Mouse (Mus musculus): ENCODE measurements around the gene Mad1l1. TPM values are rescaled to one million over a fixed set of nuclear protein-coding genes. Genes with fewer than 3 reads are reported as not detected.

Mad1l1 gene
- polyA plus RNA-seq, 1 experiment = 302 TPM

- peaks cover 31% of the 10 kb centered on the region for H3K4me1 ChIP-seq (ENCODE audit: control insufficient read depth, insufficient read depth, low read length)
- H3K4me3 ChIP-seq (ENCODE audit: insufficient read depth, low read depth, low read length) = no peak overlapping the region
- 95% methylated on average over 8 of the region's 8 CpGs for WGBS
- H3K27ac ChIP-seq (ENCODE audit: insufficient read depth, low read depth, low read length) = peak overlapping the region; percentile 85; the same call in 1 of the 2 replicates
- TF ChIP-seq CTCF (IDR thresholded peaks at IDR 0.05; ENCODE audit: insufficient read depth, low read depth, low read length) = no peak
These were observed 218.6 kb downstream of the Mad1l1 start for GRCm38 (mm10) chr5:140102731-140103130.

- 33% methylated on average over 14 of the region's 14 CpGs for WGBS
- H3K27ac ChIP-seq (ENCODE audit: insufficient read depth, low read depth, low read length) = peak overlapping the region; percentile 85
These were observed 219.8 kb downstream of the Mad1l1 start for GRCm38 (mm10) chr5:140101409-140102009.

GRCm38 (mm10) chr5:140098711-140099110 is 222.6 kb downstream of the Mad1l1 start:
- H3K27ac ChIP-seq (ENCODE audit: insufficient read depth, low read depth, low read length) = no peak overlapping the region
- WGBS = 96% methylated on average over 5 of the region's 5 CpGs
- no peak for TF ChIP-seq CTCF (IDR thresholded peaks at IDR 0.05; ENCODE audit: insufficient read depth, low read depth, low read length)
- TF ChIP-seq POLR2A (IDR thresholded peaks at IDR 0.05; ENCODE audit: insufficient read depth, low read depth, low read length) = no peak
- no peak overlapping the region for H3K4me3 ChIP-seq (ENCODE audit: insufficient read depth, low read depth, low read length)
- peaks cover 29% of the 10 kb centered on the region for H3K4me1 ChIP-seq (ENCODE audit: control insufficient read depth, insufficient read depth, low read length)

More at GRCm38 (mm10) chr5:140101409-140102009, 219.8 kb downstream of the Mad1l1 start:
- peaks cover 31% of the 10 kb centered on the region for H3K4me1 ChIP-seq (ENCODE audit: control insufficient read depth, insufficient read depth, low read length)
- H3K4me3 ChIP-seq (ENCODE audit: insufficient read depth, low read depth, low read length) = no peak overlapping the region
- TF ChIP-seq POLR2A (IDR thresholded peaks at IDR 0.05; ENCODE audit: insufficient read depth, low read depth, low read length) (no peak), CTCF (IDR thresholded peaks at IDR 0.05; ENCODE audit: insufficient read depth, low read depth, low read length) (no peak)

GRCm38 (mm10) chr5:140095203-140095602 is 226.1 kb downstream of the Mad1l1 start:
- peaks cover 30% of the 10 kb centered on the region for H3K4me1 ChIP-seq (ENCODE audit: control insufficient read depth, insufficient read depth, low read length)

GRCm38 (mm10) chr5:140093489-140093888 is 227.9 kb downstream of the Mad1l1 start:
- peaks cover 23% of the 10 kb centered on the region for H3K4me1 ChIP-seq (ENCODE audit: control insufficient read depth, insufficient read depth, low read length)
- 85% methylated on average over 8 of the region's 8 CpGs for WGBS

More at GRCm38 (mm10) chr5:140095203-140095602, 226.1 kb downstream of the Mad1l1 start:
- 75% methylated on average over 2 of the region's 2 CpGs for WGBS
- no peak for TF ChIP-seq POLR2A (IDR thresholded peaks at IDR 0.05; ENCODE audit: insufficient read depth, low read depth, low read length)
- TF ChIP-seq CTCF (IDR thresholded peaks at IDR 0.05; ENCODE audit: insufficient read depth, low read depth, low read length) = no peak
- Histone ChIP-seq H3K4me3 (ENCODE audit: insufficient read depth, low read depth, low read length) (no peak overlapping the region), H3K27ac (ENCODE audit: insufficient read depth, low read depth, low read length) (no peak overlapping the region)

GRCm38 (mm10) chr5:140091601-140092000 is 229.8 kb downstream of the Mad1l1 start:
- TF ChIP-seq CTCF (IDR thresholded peaks at IDR 0.05; ENCODE audit: insufficient read depth, low read depth, low read length) = no peak
- TF ChIP-seq POLR2A (IDR thresholded peaks at IDR 0.05; ENCODE audit: insufficient read depth, low read depth, low read length) = no peak
- H3K4me3 ChIP-seq (ENCODE audit: insufficient read depth, low read depth, low read length) = no peak overlapping the region
- 42% methylated on average over 11 of the region's 11 CpGs for WGBS
- 0 out of 2 replicates have a peak overlapping the region, but pooled peaks have one; percentile 7 for H3K27ac ChIP-seq (ENCODE audit: insufficient read depth, low read depth, low read length)
- peaks cover 25% of the 10 kb centered on the region for H3K4me1 ChIP-seq (ENCODE audit: control insufficient read depth, insufficient read depth, low read length)

More at GRCm38 (mm10) chr5:140093489-140093888, 227.9 kb downstream of the Mad1l1 start:
- no peak overlapping the region for H3K27ac ChIP-seq (ENCODE audit: insufficient read depth, low read depth, low read length)
- no peak for TF ChIP-seq POLR2A (IDR thresholded peaks at IDR 0.05; ENCODE audit: insufficient read depth, low read depth, low read length)
- no peak overlapping the region for H3K4me3 ChIP-seq (ENCODE audit: insufficient read depth, low read depth, low read length)

- Histone ChIP-seq H3K4me3 (ENCODE audit: insufficient read depth, low read depth, low read length) (no peak overlapping the region), H3K27ac (ENCODE audit: insufficient read depth, low read depth, low read length) (no peak overlapping the region), H3K4me1 (ENCODE audit: control insufficient read depth, insufficient read depth, low read length) (peaks cover 25% of the 10 kb centered on the region)
- TF ChIP-seq CTCF (IDR thresholded peaks at IDR 0.05; ENCODE audit: insufficient read depth, low read depth, low read length) = no peak
- no peak for TF ChIP-seq POLR2A (IDR thresholded peaks at IDR 0.05; ENCODE audit: insufficient read depth, low read depth, low read length)
These were observed 232.1 kb downstream of the Mad1l1 start for GRCm38 (mm10) chr5:140089263-140089662.

- no peak for TF ChIP-seq POLR2A (IDR thresholded peaks at IDR 0.05; ENCODE audit: insufficient read depth, low read depth, low read length)
- TF ChIP-seq CTCF (IDR thresholded peaks at IDR 0.05; ENCODE audit: insufficient read depth, low read depth, low read length) = no peak
- Histone ChIP-seq H3K4me1 (ENCODE audit: control insufficient read depth, insufficient read depth, low read length) (peaks cover 33% of the 10 kb centered on the region), H3K4me3 (ENCODE audit: insufficient read depth, low read depth, low read length) (no peak overlapping the region), H3K27ac (ENCODE audit: insufficient read depth, low read depth, low read length) (no peak overlapping the region)
- WGBS = 95% methylated on average over 7 of the region's 7 CpGs
These were observed 234.1 kb downstream of the Mad1l1 start for GRCm38 (mm10) chr5:140087242-140087641.

GRCm38 (mm10) chr5:140084341-140084740 is 237.0 kb downstream of the Mad1l1 start:
- WGBS = 98% methylated on average over 6 of the region's 6 CpGs
- Histone ChIP-seq H3K4me3 (ENCODE audit: insufficient read depth, low read depth, low read length) (no peak overlapping the region), H3K4me1 (ENCODE audit: control insufficient read depth, insufficient read depth, low read length) (peaks cover 25% of the 10 kb centered on the region), H3K27ac (ENCODE audit: insufficient read depth, low read depth, low read length) (no peak overlapping the region)
- TF ChIP-seq CTCF (IDR thresholded peaks at IDR 0.05; ENCODE audit: insufficient read depth, low read depth, low read length) = no peak
- no peak for TF ChIP-seq POLR2A (IDR thresholded peaks at IDR 0.05; ENCODE audit: insufficient read depth, low read depth, low read length)
